Mouse (Mus musculus): Measurements from ENCODE around the gene Spns3.

DNA sequence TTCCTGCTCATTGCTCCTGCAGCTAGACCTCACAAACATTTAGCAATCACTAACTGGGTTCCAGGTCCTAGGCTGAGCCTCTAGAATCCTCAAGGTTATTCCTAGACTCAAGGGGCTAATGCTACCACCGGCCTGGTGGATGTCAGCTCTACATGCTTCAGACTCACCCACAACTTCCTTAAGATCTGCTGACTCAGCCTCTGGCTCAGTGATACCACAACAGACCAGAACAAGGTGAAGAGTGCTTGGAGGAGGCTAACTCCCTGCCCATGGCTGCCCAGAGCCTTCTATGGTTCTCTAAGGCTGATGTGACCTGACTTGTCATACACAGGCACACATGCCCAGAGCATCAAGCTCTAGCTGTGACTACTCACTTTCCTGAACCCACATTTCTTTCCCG is 70.8 kb downstream of the Spns3 start:
- no peak for TF ChIP-seq CTCF (IDR thresholded peaks at IDR 0.05; ENCODE audit: low read depth, low read length)
- TF ChIP-seq POLR2A (IDR thresholded peaks at IDR 0.05; ENCODE audit: insufficient read depth, low read length), result no peak
- no peak for TF ChIP-seq EP300 (IDR thresholded peaks at IDR 0.05; ENCODE audit: insufficient read depth, low read depth, low read length)

Measured in ES-Bruce4 (cell line).